Mouse (Mus musculus) brain, embryonic 14.5 days (tissue): ENCODE results near the gene Cpvl. TPM values are rescaled to one million over a fixed set of nuclear protein-coding genes. Genes with fewer than 3 reads are reported as not detected.
A peak's percentile ranks its signal among the peaks of the same experiment; 100 is the strongest.

Source experiments
- DNase-seq: peaks from one replicate; pipeline ENCODE4 v3.0.0-alpha.2; 2011; ENCODE audit warnings: low read depth
- CTCF ChIP-seq: fragments of 200-500 bp; IDR thresholded peaks from 2 replicates; pipeline ENCODE4 v1.5.1; 2012; ENCODE audit warnings: inconsistent platforms, mild to moderate bottlenecking, moderate library complexity, borderline replicate concordance; ENCODE audit not compliant: insufficient read depth, insufficient read length; ENCODE audit errors: extremely low read depth
- POLR2A ChIP-seq: fragments of 200-500 bp; IDR thresholded peaks from 2 replicates; pipeline ENCODE4 v1.6.1; 2012; ENCODE audit warnings: mild to moderate bottlenecking, inconsistent platforms, borderline replicate concordance; ENCODE audit not compliant: poor library complexity, insufficient read depth, insufficient read length, severe bottlenecking; ENCODE audit errors: extremely low read depth
- polyA plus RNA-seq: library from polyadenylated mRNA; depleted of rRNA; stranded (reverse); fragments of >200 nt; gene quantifications from 2 replicates; pipeline ENCODE4 v1.2.3, GENCODE M21; 2012

Cpvl gene
- polyA plus RNA-seq, 1 experiment, result not detected

- DNase-seq, result no peak
- TF ChIP-seq POLR2A (no peak), CTCF (no peak)
Observed at GRCm38 (mm10) chr6:53995519-53995918, 17.0 kb upstream of the Cpvl start.

GRCm38 (mm10) chr6:53992386-53992785 is 13.9 kb upstream of the Cpvl start:
- DNase-seq, result peak; percentile 28
- no peak for TF ChIP-seq POLR2A
- no peak for TF ChIP-seq CTCF

DNA sequence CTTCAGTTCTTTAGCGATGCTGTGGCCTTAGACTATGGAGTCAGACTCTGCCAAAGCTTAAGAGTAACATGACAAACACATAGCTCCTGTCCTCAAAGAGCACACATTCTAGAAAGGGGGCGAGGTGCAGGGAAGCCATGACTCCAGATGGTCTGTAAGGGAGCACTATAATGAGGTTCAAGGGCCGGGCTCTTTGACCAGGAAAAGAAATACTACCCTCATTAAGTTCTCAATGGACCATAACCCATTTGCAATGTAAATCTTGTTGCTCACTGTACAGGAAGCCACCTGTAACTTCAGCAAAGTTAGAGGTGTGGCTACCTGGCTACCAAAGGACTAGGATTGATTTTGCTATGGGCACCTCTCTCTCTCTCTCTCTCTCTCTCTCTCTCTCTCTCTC is 8.8 kb upstream of the Cpvl start:
- TF ChIP-seq POLR2A, result no peak
- no peak for TF ChIP-seq CTCF
- DNase-seq, result no peak

GRCm38 (mm10) chr6:53986273-53986985 is 8.0 kb upstream of the Cpvl start:
- TF ChIP-seq POLR2A (no peak), CTCF (no peak)
- no peak for DNase-seq

DNA sequence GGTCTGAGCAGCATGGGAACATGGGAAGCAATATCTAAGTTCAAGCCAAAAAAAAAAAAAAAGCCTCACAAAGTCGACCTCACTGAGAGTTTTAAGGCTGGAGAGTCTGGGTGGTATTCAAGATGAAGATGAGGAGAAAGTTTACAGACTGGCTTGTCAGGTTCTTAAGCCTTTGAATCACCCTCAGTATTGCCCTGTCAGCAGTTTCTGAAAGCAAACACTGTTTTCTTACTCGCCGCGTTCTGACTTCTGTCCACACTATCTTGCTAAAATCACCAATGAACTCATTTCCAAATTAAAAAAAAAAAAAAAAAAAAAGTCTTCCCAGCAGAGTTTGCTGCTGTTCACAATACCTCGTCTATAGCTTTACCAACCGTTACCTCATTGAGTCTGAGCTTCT is 5.3 kb upstream of the Cpvl start:
- DNase-seq, result no peak
- TF ChIP-seq POLR2A, result no peak
- no peak for TF ChIP-seq CTCF

DNA sequence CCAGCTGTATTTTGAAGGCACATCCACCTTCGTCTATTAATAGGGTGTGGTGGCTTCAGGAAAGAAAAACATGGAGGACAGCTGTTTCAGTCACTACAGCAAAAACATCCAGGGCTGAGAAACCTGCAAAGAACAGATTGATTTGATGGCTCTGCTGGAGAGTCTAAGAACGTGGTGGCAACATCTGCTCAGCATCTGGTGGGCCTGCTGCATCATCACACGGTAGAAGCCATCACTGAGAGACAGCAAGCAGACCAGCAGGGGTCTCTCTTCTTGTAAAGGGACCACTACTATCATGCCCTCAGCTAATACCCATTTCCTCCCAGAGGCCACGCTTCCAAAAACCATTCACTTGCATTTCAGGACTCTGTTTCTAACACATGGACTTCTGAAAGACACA is 4.1 kb upstream of the Cpvl start:
- no peak for DNase-seq
- TF ChIP-seq CTCF, result 0 out of 2 replicates have a peak, but pooled peaks have one; percentile 4
- TF ChIP-seq POLR2A, result no peak

DNA sequence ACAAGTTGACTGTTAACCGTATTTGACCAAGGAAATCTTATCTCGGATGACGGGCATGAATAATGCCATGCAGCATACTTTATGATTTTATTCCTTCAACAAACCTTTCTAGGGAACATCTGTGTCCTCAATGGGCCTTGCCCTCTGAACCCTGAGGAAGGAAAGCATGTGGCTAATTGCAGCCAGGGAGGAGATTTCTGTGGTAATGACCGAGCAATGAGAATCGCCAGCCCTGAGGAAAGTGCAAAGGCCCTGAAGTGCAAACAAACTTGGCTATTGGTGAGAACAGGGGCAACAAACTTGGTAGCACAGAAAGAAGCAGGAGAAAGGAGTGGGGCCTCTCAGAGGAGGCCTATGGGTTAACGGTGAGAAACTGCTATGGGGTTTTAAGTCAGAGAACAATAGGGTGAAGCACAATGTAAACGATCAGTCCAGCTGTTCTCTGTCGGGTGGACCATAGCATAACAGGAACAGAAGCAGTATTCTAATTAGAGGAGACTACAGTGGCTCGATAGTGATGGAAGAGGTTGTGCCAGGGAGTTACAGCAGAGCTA is 3.7 kb upstream of the Cpvl start:
- TF ChIP-seq CTCF, result no peak
- no peak for TF ChIP-seq POLR2A

GRCm38 (mm10) chr6:53980817-53981480 is 2.5 kb upstream of the Cpvl start:
- TF ChIP-seq POLR2A, result no peak
- no peak for TF ChIP-seq CTCF
- no peak for DNase-seq

More for the DNA sequence above, 3.7 kb upstream of the Cpvl start:
- no peak for DNase-seq

- DNase-seq, result no peak
- TF ChIP-seq POLR2A (no peak), CTCF (no peak)
Observed at GRCm38 (mm10) chr6:53974040-53974439, 4.4 kb downstream of the Cpvl start.

- peak; percentile 89 for DNase-seq
- no peak for TF ChIP-seq CTCF
- no peak for TF ChIP-seq POLR2A
Observed at GRCm38 (mm10) chr6:53973468-53973867, 5.0 kb downstream of the Cpvl start.

- TF ChIP-seq CTCF (no peak), POLR2A (no peak)
- peak; percentile 84 for DNase-seq
Observed at GRCm38 (mm10) chr6:53972238-53972743, 6.2 kb downstream of the Cpvl start.
